Mouse (Mus musculus): ENCODE data around the gene Pex12. TPM values are rescaled to one million over a fixed set of nuclear protein-coding genes. Genes with fewer than 3 reads are reported as not detected.

Gene Pex12
- 14.5 TPM for total RNA-seq (2023)

DNA sequence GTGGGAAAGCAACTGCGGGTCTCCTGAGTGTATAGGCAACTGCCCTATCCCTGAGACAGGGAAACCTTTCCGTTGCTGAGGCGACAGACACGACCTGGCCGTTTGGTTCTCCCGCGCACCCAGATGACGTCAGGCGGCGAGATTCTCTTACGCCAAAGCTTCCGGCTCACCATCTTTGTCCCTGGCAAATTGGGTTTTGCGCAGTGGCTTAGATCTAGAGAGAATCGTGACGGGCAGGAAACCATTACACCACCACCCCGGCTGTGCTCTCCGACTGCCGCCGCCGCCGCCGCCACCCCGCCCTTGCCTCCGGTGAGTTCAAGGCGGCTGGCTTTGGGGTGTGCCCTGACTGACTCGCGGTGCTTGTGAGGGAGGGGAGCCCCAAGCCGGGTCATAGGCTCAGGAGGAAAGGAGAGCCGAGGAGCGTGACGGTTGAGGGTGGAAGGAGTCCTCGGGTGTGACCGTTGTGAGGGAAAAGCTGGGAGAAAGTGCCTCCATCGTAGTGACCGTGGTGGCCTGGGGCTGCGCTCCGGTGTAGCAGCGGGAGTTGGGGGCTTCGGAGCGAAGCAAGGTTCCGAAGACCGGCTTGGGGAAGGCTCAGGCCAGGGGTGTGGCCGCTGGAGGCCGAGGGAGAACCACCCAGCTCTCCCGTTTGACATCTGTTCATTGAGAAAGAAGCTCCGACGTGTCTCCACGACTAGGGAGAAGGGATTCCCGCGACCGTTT, at the start of gene Pex12:
TSS of gene Pex12 (minus strand) at position 61 of the 726 bp plus-strand sequence.

DNA sequence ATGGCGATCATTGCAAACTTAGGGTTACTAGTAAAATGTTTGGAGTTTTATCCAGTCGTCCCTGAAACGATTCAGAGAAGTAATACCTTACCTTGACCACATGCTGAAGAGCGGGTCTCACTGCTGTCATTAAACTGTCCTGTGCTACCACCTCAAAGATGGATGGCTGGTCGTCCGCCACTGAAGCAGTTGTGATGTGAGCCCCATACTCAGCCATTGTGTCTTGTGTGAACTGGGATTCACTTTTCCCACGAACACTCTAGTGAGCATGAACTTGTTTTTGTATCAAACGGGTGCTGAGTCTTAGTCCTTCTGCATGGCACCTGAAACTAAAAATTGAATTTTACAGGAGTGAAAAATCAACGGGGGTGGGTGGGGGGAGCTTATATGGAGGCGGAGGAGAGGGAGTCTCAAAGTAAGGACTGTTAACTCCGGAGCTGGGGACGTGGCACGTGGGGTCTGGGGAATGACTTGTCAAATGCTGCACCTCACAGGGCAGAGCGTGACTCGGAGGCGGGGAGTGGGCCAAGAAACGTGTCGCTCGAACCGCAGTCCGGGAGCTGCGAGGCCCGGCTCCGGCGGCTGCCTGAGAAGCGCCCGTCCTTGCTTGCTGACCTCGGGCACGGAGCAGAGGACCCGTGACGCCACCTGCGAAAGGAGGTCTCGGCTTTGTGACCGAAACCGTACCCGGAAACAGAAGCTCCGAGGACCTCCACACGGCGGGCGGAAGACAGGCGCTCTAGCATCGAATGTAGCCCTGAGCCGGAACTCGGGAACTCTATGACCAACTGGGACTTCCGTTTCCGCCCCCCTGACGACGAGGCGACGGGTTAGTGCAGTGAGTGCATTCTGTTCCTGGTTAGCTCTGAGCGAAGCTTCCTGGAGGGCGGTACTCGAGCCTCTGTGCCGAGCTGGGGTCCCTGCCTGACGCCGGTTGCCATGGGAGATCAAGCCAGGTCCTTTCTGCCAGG, 3.9 kb downstream of the Pex12 start, which contains the start of gene Ap2b1:
TSS of gene Ap2b1 (plus strand) at position 800 of the 971 bp plus-strand sequence.

DNA sequence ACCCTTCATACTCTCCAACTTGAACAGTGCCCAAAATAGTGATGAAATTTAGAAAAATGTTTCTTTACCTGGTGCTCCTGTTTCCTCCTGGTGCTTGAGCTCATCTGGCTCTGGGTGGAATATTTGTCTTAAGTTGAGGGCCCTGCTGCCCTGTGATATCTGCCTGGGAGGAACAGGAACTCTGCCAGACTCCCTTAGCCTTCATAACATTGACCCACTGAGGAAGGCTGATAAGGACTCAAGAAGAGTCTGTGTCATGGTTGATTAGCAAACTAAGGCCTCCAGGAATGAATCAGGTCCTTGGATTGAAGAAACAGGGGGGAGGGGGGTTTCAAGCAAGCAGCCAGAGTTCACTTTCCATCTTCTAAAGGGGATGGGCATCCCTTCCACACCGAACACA, 15.8 kb downstream of the Pex12 start, which contains the start of gene Slfn14:
TSS of gene Slfn14 (minus strand) at position 161 of the 400 bp plus-strand sequence.

Other genes starting within 250 kb of the Pex12 start
- gene Slfn2, start 237.5 kb downstream of the Pex12 start, total RNA-seq (2023) = 173 TPM
- 113 TPM for gene Slfn1, start 185.7 kb downstream of the Pex12 start, total RNA-seq (2023)
- 1.3 TPM for gene Slfn4, start 127.4 kb downstream of the Pex12 start, total RNA-seq (2023)
- gene Slfn3, start 111.3 kb downstream of the Pex12 start, total RNA-seq (2023) = 4.8 TPM
- 0.64 TPM for gene Slfn14, start 15.9 kb downstream of the Pex12 start, total RNA-seq (2023)
- gene Ap2b1, start 3.6 kb downstream of the Pex12 start, total RNA-seq (2023) = 80.6 TPM
- gene Rasl10b, start 106.6 kb upstream of the Pex12 start, total RNA-seq (2023) = 0.35 TPM
- gene Gas2l2, start 126.9 kb upstream of the Pex12 start, total RNA-seq (2023) = not detected
- not detected for gene 1700020L24Rik, start 135.1 kb upstream of the Pex12 start, total RNA-seq (2023)
- not detected for gene Mmp28, start 160.5 kb upstream of the Pex12 start, total RNA-seq (2023)
- 141 TPM for gene Taf15, start 170.5 kb upstream of the Pex12 start, total RNA-seq (2023)
- not detected for gene Heatr9, start 219.6 kb upstream of the Pex12 start, total RNA-seq (2023)
- gene Ccl5, start 227.9 kb upstream of the Pex12 start, total RNA-seq (2023) = 52.5 TPM

Measured in CD4-positive naive resting alpha-beta T cell, adult 76 days (primary cell).